Mouse (Mus musculus) hindbrain, embryonic 14.5 days (tissue): ENCODE measurements at regions not wholly inside any gene's neighbourhood (a gene's known extent, or its start where the extent isn't known, plus 50 kb on each side); places are given as distances from the start of the nearest gene placed in this dataset.
A peak's percentile ranks its signal among the peaks of the same experiment; 100 is the strongest.

Experiments used
- ATAC-seq: fragments of 200-750 bp; cut with Nextera tagmentation; 2 replicates; pipeline ENCODE4 v1.8.0; 2017; ENCODE audit warnings: moderate number of reproducible peaks, mild to moderate bottlenecking, moderate TSS enrichment, moderate library complexity; ENCODE audit not compliant: low FRiP score
- DNase-seq: peaks from one replicate; pipeline ENCODE4 v3.0.0-alpha.2; 2015; ENCODE audit warnings: low spot score
- H3K27ac ChIP-seq: fragments of 300-500 bp; sonication (generic); 2 replicates; pipeline ENCODE4 v1.5.1; 2014; ENCODE audit warnings: mild to moderate bottlenecking, moderate library complexity
- H3K27me3 ChIP-seq: fragments of 300-500 bp; sonication (generic); 2 replicates; pipeline ENCODE4 v1.6.1; 2014; ENCODE audit warnings: mild to moderate bottlenecking, low read length, mixed read lengths; ENCODE audit not compliant: control insufficient read depth, insufficient read depth
- H3K36me3 ChIP-seq: fragments of 300-500 bp; sonication (generic); replicated peaks from 2 replicates; pipeline ENCODE4 v1.6.1; 2014; ENCODE audit not compliant: control insufficient read depth, insufficient read depth
- H3K4me1 ChIP-seq: fragments of 300-500 bp; sonication (generic); replicated peaks from 2 replicates; pipeline ENCODE4 v1.6.1; 2014; ENCODE audit warnings: antibody characterized with exemption, low read length, mixed read lengths; ENCODE audit not compliant: control insufficient read depth, insufficient read depth
- H3K4me2 ChIP-seq: fragments of 300-500 bp; sonication (generic); replicated peaks from 2 replicates; pipeline ENCODE4 v1.6.1; 2014; ENCODE audit warnings: mild to moderate bottlenecking, moderate library complexity
- H3K4me3 ChIP-seq: fragments of 300-500 bp; sonication (generic); replicated peaks from 2 replicates; pipeline ENCODE4 v1.5.1; 2014; ENCODE audit warnings: mild to moderate bottlenecking, low read length
- H3K9ac ChIP-seq: fragments of 300-500 bp; sonication (generic); 2 replicates; pipeline ENCODE4 v1.6.1; 2014
- H3K9me3 ChIP-seq: fragments of 300-500 bp; sonication (generic); 2 replicates; pipeline ENCODE4 v1.6.1; 2016; ENCODE audit warnings: low read length; ENCODE audit not compliant: control insufficient read depth
- WGBS: fragments of 180-500 bp; shearing (Covaris S2); extraction: QIAGEN DNeasy Blood & Tissue Kit; methylation state at CpG from one replicate; pipeline ENCODE4 v1.1.7; 2014; 5-methylcytosine and 5-hydroxymethylcytosine counted together

DNA sequence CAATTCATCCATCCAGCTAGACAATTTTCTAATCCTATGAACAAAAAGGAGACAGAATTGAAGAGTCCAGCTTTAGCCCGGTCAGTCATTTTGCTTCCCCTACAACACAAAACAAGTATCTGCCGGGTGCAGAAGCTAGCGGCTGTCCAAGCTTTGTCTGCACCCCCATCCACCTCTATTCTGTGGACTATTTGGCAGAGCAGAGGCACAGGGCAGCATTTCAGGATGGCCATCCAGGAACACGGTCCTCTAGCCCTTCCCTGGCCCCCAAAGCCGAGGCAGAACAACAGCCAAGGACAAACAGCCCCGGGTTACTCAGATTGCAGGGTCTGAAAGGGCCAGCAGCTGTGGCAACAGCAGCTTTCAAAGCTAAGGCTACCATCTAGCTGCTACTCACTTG, 358.6 kb downstream of the Sec23a start:
- H3K4me1 ChIP-seq = peaks cover 13% of the 10 kb centered on the region
- H3K36me3 ChIP-seq = no peaks in the 10 kb centered on the region
- no peak overlapping the region for H3K4me3 ChIP-seq
- no peak overlapping the region for H3K4me2 ChIP-seq
- no peak overlapping the region for H3K9ac ChIP-seq
- H3K9me3 ChIP-seq = no peaks in the 10 kb centered on the region
- 68% methylated on average over 6 of the region's 6 CpGs for WGBS
- 0 out of 2 replicates have a peak, but pooled peaks have one; percentile 28 for ATAC-seq
- no peaks in the 10 kb centered on the region for H3K27me3 ChIP-seq
- H3K27ac ChIP-seq = 0 out of 2 replicates have a peak overlapping the region, but pooled peaks have one; percentile 1
- DNase-seq = no peak

DNA sequence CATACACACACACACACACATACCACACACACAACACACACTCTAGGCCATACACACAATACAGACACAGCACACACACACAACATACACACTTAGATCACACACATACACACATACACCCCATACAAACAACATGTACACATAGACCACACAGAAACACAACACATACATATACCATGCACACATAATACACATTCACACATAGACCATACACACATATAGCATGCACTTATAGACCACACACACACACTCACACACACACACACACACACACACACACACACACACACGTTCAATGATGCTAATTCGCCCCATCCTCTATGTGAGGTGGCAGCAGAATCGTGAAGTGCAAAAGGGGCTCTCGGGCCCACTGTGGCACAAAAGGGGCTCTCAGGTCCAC, 359.1 kb downstream of the Sec23a start:
- WGBS = 88% methylated on average over 4 of the region's 4 CpGs
- H3K4me3 ChIP-seq = no peak overlapping the region
- no peaks in the 10 kb centered on the region for H3K36me3 ChIP-seq
- no peak for DNase-seq
- H3K4me1 ChIP-seq = peaks cover 13% of the 10 kb centered on the region
- ATAC-seq = peak; percentile 49; the same call in 1 of the 2 replicates
- no peak overlapping the region for H3K4me2 ChIP-seq
- no peaks in the 10 kb centered on the region for H3K27me3 ChIP-seq
- no peaks in the 10 kb centered on the region for H3K9me3 ChIP-seq
- H3K27ac ChIP-seq = no peak overlapping the region
- H3K9ac ChIP-seq = no peak overlapping the region

GRCm38 (mm10) chr12:58648322-58648721, 363.5 kb downstream of the Sec23a start:
- no peaks in the 10 kb centered on the region for H3K36me3 ChIP-seq
- H3K9ac ChIP-seq = no peak overlapping the region
- WGBS = 33% methylated on average over 4 of the region's 4 CpGs
- no peak overlapping the region for H3K4me2 ChIP-seq
- H3K27ac ChIP-seq = no peak overlapping the region
- DNase-seq (no peak), ATAC-seq (no peak)
- H3K9me3 ChIP-seq = no peaks in the 10 kb centered on the region
- 0 out of 2 replicates have a peak, but pooled peaks cover 6% of the 10 kb centered on the region for H3K4me1 ChIP-seq
- H3K4me3 ChIP-seq = no peak overlapping the region
- H3K27me3 ChIP-seq = no peaks in the 10 kb centered on the region

- Histone ChIP-seq H3K4me1 (no peaks in the 10 kb centered on the region), H3K9me3 (no peaks in the 10 kb centered on the region), H3K27me3 (no peaks in the 10 kb centered on the region), H3K36me3 (no peaks in the 10 kb centered on the region), H3K27ac (no peak overlapping the region), H3K9ac (no peak overlapping the region), H3K4me2 (no peak overlapping the region), H3K4me3 (no peak overlapping the region)
- 76% methylated on average over 3 of the region's 3 CpGs for WGBS
- no peak for DNase-seq
- ATAC-seq = no peak
Observed at GRCm38 (mm10) chr12:58643843-58644242, 368.0 kb downstream of the Sec23a start.

GRCm38 (mm10) chr12:58639478-58639877, 370.4 kb upstream of the Clec14a start:
- Histone ChIP-seq H3K4me2 (no peak overlapping the region), H3K4me3 (no peak overlapping the region), H3K9me3 (no peaks in the 10 kb centered on the region), H3K27ac (no peak overlapping the region), H3K9ac (no peak overlapping the region), H3K36me3 (no peaks in the 10 kb centered on the region), H3K27me3 (no peaks in the 10 kb centered on the region), H3K4me1 (0 out of 2 replicates have a peak, but pooled peaks cover 3% of the 10 kb centered on the region)
- 71% methylated on average over 1 of the region's 1 CpGs for WGBS
- no peak for DNase-seq
- ATAC-seq = no peak

GRCm38 (mm10) chr12:58638260-58638659, 369.2 kb upstream of the Clec14a start:
- 77% methylated on average over 3 of the region's 3 CpGs for WGBS

DNA sequence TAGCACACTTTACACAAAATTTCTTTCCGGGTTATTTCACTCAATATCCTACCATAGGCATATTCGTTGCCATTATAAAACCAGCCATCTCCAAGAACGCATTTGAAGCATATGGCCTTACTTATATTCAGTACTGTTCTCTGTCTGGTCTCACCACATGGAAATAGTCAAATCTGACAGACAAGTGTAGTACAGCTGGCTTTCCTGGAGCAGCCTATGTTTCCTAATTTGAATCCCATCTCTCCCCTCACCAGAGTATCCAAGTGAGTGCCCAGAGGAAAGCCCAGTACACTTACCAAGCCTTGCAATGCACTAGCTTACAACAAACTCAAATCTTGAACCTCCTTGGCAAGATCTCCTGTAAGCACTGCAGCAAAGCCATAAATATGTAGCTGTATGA, 363.4 kb upstream of the Clec14a start:
- H3K4me2 ChIP-seq = no peak overlapping the region
- 95% methylated on average over 3 of the region's 3 CpGs for whole genome bisulfite sequencing
- no peaks in the 10 kb centered on the region for H3K27me3 ChIP-seq
- 0 out of 2 replicates have a peak, but pooled peaks cover 4% of the 10 kb centered on the region for H3K4me1 ChIP-seq
- H3K4me3 ChIP-seq = no peak overlapping the region
- DNase-seq (no peak), ATAC-seq (no peak)
- no peaks in the 10 kb centered on the region for H3K36me3 ChIP-seq
- no peak overlapping the region for H3K27ac ChIP-seq
- H3K9ac ChIP-seq = no peak overlapping the region
- H3K9me3 ChIP-seq = no peaks in the 10 kb centered on the region

More at GRCm38 (mm10) chr12:58638260-58638659, 369.2 kb upstream of the Clec14a start:
- H3K27ac ChIP-seq = no peak overlapping the region
- H3K4me1 ChIP-seq = 0 out of 2 replicates have a peak, but pooled peaks cover 3% of the 10 kb centered on the region
- no peak overlapping the region for H3K4me2 ChIP-seq
- peak; percentile 49 for DNase-seq
- no peaks in the 10 kb centered on the region for H3K36me3 ChIP-seq
- no peak overlapping the region for H3K9ac ChIP-seq
- no peaks in the 10 kb centered on the region for H3K9me3 ChIP-seq
- ATAC-seq = no peak
- H3K27me3 ChIP-seq = no peaks in the 10 kb centered on the region
- no peak overlapping the region for H3K4me3 ChIP-seq

GRCm38 (mm10) chr12:58628817-58629216, 359.7 kb upstream of the Clec14a start:
- 63% methylated on average over 5 of the region's 5 CpGs for WGBS
- H3K27me3 ChIP-seq = no peaks in the 10 kb centered on the region
- H3K9me3 ChIP-seq = no peaks in the 10 kb centered on the region
- no peak overlapping the region for H3K9ac ChIP-seq
- H3K36me3 ChIP-seq = no peaks in the 10 kb centered on the region
- no peak overlapping the region for H3K4me2 ChIP-seq
- ATAC-seq = 0 out of 2 replicates have a peak, but pooled peaks have one; percentile 19
- DNase-seq = no peak
- 0 out of 2 replicates have a peak, but pooled peaks cover 3% of the 10 kb centered on the region for H3K4me1 ChIP-seq
- no peak overlapping the region for H3K4me3 ChIP-seq
- no peak overlapping the region for H3K27ac ChIP-seq

GRCm38 (mm10) chr12:58625144-58625543, 356.1 kb upstream of the Clec14a start:
- no peaks in the 10 kb centered on the region for H3K27me3 ChIP-seq
- ATAC-seq (no peak), DNase-seq (no peak)
- no peaks in the 10 kb centered on the region for H3K9me3 ChIP-seq
- H3K4me3 ChIP-seq = no peak overlapping the region
- H3K27ac ChIP-seq = no peak overlapping the region
- no peak overlapping the region for H3K4me2 ChIP-seq
- 0 out of 2 replicates have a peak, but pooled peaks cover 3% of the 10 kb centered on the region for H3K4me1 ChIP-seq
- H3K36me3 ChIP-seq = no peaks in the 10 kb centered on the region
- WGBS = 58% methylated on average over 2 of the region's 2 CpGs
- no peak overlapping the region for H3K9ac ChIP-seq
